Mouse (Mus musculus) embryonic facial prominence, embryonic 11.5 days (tissue): Measurements from ENCODE around the gene Rplp2. TPM values are rescaled to one million over a fixed set of nuclear protein-coding genes. Genes with fewer than 3 reads are reported as not detected.

Experiments used
- ATAC-seq: fragments of 200-750 bp; cut with Nextera tagmentation; replicated peaks from 2 replicates; pipeline ENCODE4 v1.8.0; 2017; ENCODE audit warnings: low read depth; ENCODE audit not compliant: insufficient number of reproducible peaks, low FRiP score, low TSS enrichment
- DNase-seq: peaks from one replicate; pipeline ENCODE4 v3.0.0-alpha.2; 2015; ENCODE audit warnings: low spot score
- H3K27ac ChIP-seq: fragments of 300-500 bp; sonication (generic); replicated peaks from 2 replicates; pipeline ENCODE4 v1.5.1; 2014; ENCODE audit warnings: mild to moderate bottlenecking, low read depth, low read length, control low read depth
- H3K27me3 ChIP-seq: fragments of 300-500 bp; sonication (generic); 2 replicates; pipeline ENCODE4 v1.6.1; 2014; ENCODE audit warnings: mild to moderate bottlenecking, low read length, moderate library complexity, mixed read lengths; ENCODE audit not compliant: control insufficient read depth, insufficient read depth
- H3K36me3 ChIP-seq: fragments of 300-500 bp; sonication (generic); replicated peaks from 2 replicates; pipeline ENCODE4 v1.6.1; 2014; ENCODE audit warnings: low read depth, mild to moderate bottlenecking, low read length, moderate library complexity, mixed read lengths; ENCODE audit not compliant: control insufficient read depth, insufficient read depth
- H3K4me1 ChIP-seq: fragments of 300-500 bp; sonication (generic); 2 replicates; pipeline ENCODE4 v1.6.1; 2014; ENCODE audit warnings: low read length, mixed read lengths; ENCODE audit not compliant: control insufficient read depth, insufficient read depth
- H3K4me2 ChIP-seq: fragments of 300-500 bp; sonication (generic); 2 replicates; pipeline ENCODE4 v1.6.1; 2014; ENCODE audit warnings: low read depth, mild to moderate bottlenecking, control low read depth, low read length, moderate library complexity
- H3K4me3 ChIP-seq: fragments of 300-500 bp; sonication (generic); 2 replicates; pipeline ENCODE4 v1.5.1; 2014; ENCODE audit warnings: low read depth, low read length, control low read depth
- H3K9ac ChIP-seq: fragments of 300-500 bp; sonication (generic); replicated peaks from 2 replicates; pipeline ENCODE4 v1.6.1; 2014; ENCODE audit warnings: mild to moderate bottlenecking, control low read depth, low read length
- H3K9me3 ChIP-seq: fragments of 300-500 bp; sonication (generic); replicated peaks from 2 replicates; pipeline ENCODE4 v1.6.1; 2016; ENCODE audit warnings: mild to moderate bottlenecking, low read length, inconsistent platforms, mixed read lengths; ENCODE audit not compliant: control insufficient read depth
- WGBS: fragments of 180-500 bp; shearing (Covaris S2); extraction: QIAGEN DNeasy Blood & Tissue Kit; methylation state at CpG from one replicate; pipeline ENCODE4 v1.1.7; 2014; 5-methylcytosine and 5-hydroxymethylcytosine counted together
- polyA plus RNA-seq: library from polyadenylated mRNA; unstranded; fragments of >200 nt; fragmentation: Nextera tagmentation; extraction: Ambion mirVana; gene quantifications from 2 replicates; pipeline ENCODE4 v1.2.1, GENCODE M21; 2014

The Rplp2 gene
- polyA plus RNA-seq, 1 experiment from 2014 or later = 1,064 TPM

DNA sequence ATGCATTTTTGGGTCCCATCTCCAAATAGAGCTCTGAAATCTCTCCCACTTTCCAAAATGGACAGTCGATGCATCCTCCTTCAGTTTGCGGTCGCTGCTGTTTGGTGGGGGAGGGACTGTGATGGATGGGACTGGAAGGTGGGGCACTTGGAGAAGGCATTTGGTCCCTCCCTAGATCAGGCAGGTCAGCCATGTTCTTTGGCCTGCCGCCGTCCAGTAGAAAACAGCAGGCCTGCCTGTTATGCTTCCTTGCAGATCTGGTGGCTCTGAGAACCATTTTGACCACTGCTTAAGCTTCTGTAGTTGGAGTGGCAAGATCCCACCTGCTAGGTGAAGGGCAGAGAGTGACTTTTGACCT, 21.0 kb downstream of the Rplp2 start:
- peak overlapping the region; percentile 80 for H3K9ac ChIP-seq
- H3K27ac ChIP-seq = peak overlapping the region; percentile 67
- peak overlapping the region; percentile 67 for H3K4me3 ChIP-seq
- peak overlapping the region; percentile 74 for H3K4me2 ChIP-seq
- H3K9me3 ChIP-seq = no peaks in the 10 kb centered on the region
- H3K4me1 ChIP-seq = peaks cover 27% of the 10 kb centered on the region
- H3K27me3 ChIP-seq = peaks cover 24% of the 10 kb centered on the region
- DNase-seq (no peak), ATAC-seq (no peak)
- 21% methylated on average over 5 of the region's 5 CpGs for WGBS
- H3K36me3 ChIP-seq = peaks cover 7% of the 10 kb centered on the region; the same call in 1 of the 2 replicates

DNA sequence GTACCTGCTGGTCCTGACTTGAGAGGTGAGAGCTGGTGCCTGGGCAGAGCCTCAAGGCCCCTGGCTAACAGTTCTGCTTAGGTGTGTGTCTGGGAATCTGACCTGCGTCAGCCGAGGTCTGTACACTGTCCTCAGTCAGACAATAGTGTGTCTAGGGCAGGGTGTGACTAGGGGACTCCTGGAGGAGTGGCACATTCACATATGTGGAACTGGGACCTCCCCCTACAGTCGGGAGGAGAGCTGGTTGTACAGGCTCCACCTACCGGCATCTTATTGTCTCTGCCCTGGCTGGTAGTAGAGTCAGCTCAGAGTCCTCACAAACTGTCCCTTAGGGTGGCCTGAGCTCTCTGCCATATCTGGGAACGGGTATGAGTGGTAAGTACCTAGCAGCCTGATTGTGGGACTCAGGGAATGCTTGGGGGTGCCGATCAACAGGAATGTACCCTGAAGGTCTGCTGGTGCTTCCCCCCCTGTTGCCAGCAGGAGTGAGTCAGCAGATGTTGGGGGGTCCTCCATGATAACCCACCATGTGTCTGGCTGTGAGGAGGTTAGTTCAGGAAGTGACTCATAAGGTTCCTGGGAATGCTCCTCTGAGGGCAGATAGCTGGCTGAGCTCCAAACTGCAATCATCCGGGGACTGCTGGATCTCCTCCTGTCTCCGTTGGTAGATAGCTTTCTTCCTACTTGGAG, 21.5 kb downstream of the Rplp2 start:
- peak; percentile 79 for ATAC-seq
- H3K36me3 ChIP-seq = peaks cover 7% of the 10 kb centered on the region; the same call in 1 of the 2 replicates
- H3K27ac ChIP-seq = peak overlapping the region; percentile 67
- H3K9me3 ChIP-seq = no peaks in the 10 kb centered on the region
- 20% methylated on average over 8 of the region's 8 CpGs for WGBS
- peak overlapping the region; percentile 74 for H3K4me2 ChIP-seq
- peak overlapping the region; percentile 80 for H3K9ac ChIP-seq
- H3K27me3 ChIP-seq = peaks cover 19% of the 10 kb centered on the region
- peak overlapping the region; percentile 67 for H3K4me3 ChIP-seq
- peak; percentile 78 for DNase-seq
- peaks cover 26% of the 10 kb centered on the region for H3K4me1 ChIP-seq

DNA sequence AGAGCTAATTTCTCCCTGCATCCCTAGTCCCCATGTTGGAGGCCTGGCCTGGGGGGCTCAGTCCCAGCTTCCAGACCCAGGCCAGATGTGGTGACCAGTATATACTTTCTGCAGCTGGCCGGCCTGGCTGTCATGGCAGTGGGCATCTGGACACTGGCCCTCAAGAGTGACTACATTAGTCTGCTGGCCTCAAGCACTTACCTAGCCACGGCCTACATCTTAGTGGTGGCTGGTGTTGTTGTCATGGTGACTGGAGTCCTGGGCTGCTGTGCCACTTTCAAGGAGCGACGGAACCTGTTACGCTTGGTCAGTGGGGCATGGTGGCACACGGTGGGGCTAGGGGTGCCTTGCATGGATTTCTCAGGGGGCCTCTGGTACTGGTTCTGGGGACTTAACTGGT, 22.2 kb downstream of the Rplp2 start:
- peaks cover 25% of the 10 kb centered on the region for H3K4me1 ChIP-seq
- H3K9me3 ChIP-seq = no peaks in the 10 kb centered on the region
- DNase-seq (no peak), ATAC-seq (no peak)
- peak overlapping the region; percentile 67 for H3K4me3 ChIP-seq
- peak overlapping the region; percentile 53 for H3K9ac ChIP-seq
- 90% methylated on average over 6 of the region's 6 CpGs for WGBS
- H3K27me3 ChIP-seq = peaks cover 12% of the 10 kb centered on the region
- no peak overlapping the region for H3K27ac ChIP-seq
- peak overlapping the region; percentile 74 for H3K4me2 ChIP-seq
- H3K36me3 ChIP-seq = peaks cover 7% of the 10 kb centered on the region; the same call in 1 of the 2 replicates

DNA sequence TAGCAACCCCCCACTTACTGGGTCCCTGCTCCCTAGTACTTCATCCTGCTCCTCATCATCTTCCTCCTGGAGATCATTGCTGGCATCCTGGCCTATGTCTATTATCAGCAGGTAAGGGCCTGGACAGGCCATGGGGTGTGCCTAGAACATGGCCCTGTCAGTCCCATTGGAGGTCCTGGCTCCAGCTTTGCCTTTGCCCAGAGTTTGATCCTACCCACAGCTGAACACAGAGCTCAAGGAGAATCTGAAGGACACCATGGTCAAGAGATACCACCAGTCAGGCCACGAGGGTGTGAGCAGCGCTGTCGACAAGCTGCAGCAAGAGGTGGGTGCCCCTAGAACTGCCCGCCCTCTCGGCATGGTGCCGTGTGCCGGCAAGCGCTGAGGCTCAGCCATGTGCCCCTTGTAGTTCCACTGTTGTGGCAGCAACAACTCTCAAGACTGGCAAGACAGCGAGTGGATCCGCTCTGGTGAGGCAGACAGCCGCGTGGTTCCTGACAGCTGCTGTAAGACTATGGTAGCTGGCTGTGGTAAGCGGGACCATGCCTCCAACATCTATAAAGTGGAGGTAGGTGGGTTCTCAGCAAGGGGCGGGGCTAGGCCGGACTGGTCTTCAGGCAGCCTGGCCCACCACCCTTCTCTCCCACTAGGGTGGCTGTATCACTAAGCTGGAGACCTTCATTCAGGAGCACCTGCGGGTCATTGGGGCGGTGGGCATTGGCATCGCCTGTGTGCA, 22.9 kb downstream of the Rplp2 start:
- DNase-seq = no peak
- Histone ChIP-seq H3K9me3 (no peaks in the 10 kb centered on the region), H3K27me3 (peaks cover 6% of the 10 kb centered on the region), H3K9ac (no peak overlapping the region), H3K36me3 (peaks cover 7% of the 10 kb centered on the region; the same call in 1 of the 2 replicates), H3K4me3 (no peak overlapping the region), H3K4me1 (peaks cover 20% of the 10 kb centered on the region), H3K4me2 (no peak overlapping the region), H3K27ac (no peak overlapping the region)
- WGBS = 90% methylated on average over 18 of the region's 18 CpGs
- no peak for ATAC-seq

DNA sequence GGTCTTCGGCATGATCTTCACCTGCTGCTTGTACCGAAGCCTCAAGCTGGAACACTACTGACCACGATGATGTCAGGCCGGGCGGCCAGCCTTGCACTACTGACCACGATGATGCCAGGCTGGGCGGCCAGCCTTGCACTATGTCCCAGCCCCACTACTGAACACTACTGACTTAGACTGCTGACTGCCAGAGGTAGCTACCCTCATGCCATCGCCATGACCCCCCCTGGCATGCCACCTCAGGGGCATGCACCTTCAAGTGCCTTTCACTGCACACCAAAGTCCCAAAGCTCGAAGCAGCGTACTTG, 23.4 kb downstream of the Rplp2 start:
- Histone ChIP-seq H3K27ac (no peak overlapping the region), H3K9me3 (no peaks in the 10 kb centered on the region), H3K4me2 (no peak overlapping the region), H3K9ac (no peak overlapping the region), H3K4me3 (no peak overlapping the region), H3K4me1 (peaks cover 17% of the 10 kb centered on the region), H3K27me3 (peaks cover 3% of the 10 kb centered on the region; the same call in 1 of the 2 replicates), H3K36me3 (peaks cover 7% of the 10 kb centered on the region; the same call in 1 of the 2 replicates)
- 96% methylated on average over 10 of the region's 10 CpGs for WGBS
- DNase-seq (no peak), ATAC-seq (no peak)

DNA sequence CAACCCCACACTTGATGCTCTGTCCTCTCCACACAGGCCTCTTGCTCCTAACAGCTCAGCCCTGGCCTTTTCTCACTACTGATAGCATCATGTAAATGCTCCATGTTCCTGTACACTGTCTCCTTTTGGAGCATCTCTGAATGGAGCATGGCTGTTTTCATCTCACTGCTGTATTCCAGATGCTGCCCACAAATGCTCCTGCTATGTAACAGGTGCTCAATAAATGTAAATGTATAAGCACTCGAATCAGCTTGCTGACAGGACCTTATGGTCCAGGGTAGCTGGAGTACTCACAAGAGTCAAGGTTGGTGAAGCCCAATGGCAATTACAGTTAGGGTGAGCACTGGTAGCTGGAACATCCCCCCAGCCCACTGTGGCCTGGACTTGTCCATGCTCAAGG, 24.1 kb downstream of the Rplp2 start:
- Histone ChIP-seq H3K9me3 (no peaks in the 10 kb centered on the region), H3K4me2 (no peak overlapping the region), H3K27me3 (no peaks in the 10 kb centered on the region), H3K36me3 (peaks cover 7% of the 10 kb centered on the region; the same call in 1 of the 2 replicates), H3K27ac (no peak overlapping the region), H3K4me1 (peaks cover 18% of the 10 kb centered on the region), H3K9ac (no peak overlapping the region), H3K4me3 (no peak overlapping the region)
- no peak for ATAC-seq
- no peak for DNase-seq
- 85% methylated on average over 1 of the region's 1 CpGs for WGBS

DNA sequence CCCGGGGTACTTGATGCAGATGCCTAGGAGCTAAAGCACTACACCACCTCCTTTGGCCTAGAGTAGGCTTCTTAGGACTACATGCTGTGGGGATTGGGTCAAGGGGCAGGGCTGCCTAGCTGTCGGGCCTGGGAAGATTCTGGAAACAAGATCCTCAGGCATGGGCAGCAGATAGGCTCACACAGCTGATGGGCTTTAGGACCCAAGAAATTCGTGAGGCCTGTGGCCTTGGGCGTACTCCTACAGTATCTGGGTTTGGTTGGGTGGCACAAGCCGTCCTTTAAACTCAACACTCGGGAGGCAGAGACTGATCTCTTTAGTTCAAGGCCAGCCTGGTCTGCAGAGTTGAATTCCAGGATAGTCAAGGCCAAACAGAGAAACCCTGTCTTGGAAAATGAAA, 25.1 kb downstream of the Rplp2 start:
- Histone ChIP-seq H3K36me3 (peaks cover 7% of the 10 kb centered on the region; the same call in 1 of the 2 replicates), H3K9ac (no peak overlapping the region), H3K27ac (no peak overlapping the region), H3K4me1 (peaks cover 19% of the 10 kb centered on the region), H3K4me2 (no peak overlapping the region), H3K9me3 (no peaks in the 10 kb centered on the region), H3K4me3 (no peak overlapping the region), H3K27me3 (no peaks in the 10 kb centered on the region)
- WGBS = 82% methylated on average over 6 of the region's 6 CpGs
- no peak for ATAC-seq
- DNase-seq = no peak

DNA sequence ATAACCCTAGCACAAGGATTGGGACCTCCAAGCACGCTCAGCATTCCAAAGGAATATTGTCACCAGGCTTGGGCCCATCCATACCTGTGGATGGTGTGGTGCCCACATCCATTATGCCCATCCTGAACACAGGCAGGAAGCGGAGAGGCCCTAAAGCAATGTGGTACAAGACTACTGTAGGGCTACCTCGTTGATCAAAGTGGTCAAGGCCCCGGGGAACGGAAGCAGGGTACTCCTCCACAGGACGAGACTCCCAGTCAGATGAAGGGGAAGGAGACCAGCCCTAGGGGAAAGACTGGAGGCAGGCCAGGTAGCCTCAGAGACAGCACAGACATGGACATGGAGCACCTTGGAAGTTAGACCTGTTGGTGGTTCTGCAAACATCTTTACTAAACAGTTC, 25.6 kb downstream of the Rplp2 start:
- Histone ChIP-seq H3K27me3 (no peaks in the 10 kb centered on the region), H3K4me3 (no peak overlapping the region), H3K4me2 (no peak overlapping the region), H3K9ac (no peak overlapping the region), H3K4me1 (peaks cover 19% of the 10 kb centered on the region), H3K9me3 (no peaks in the 10 kb centered on the region), H3K27ac (no peak overlapping the region), H3K36me3 (peaks cover 7% of the 10 kb centered on the region; the same call in 1 of the 2 replicates)
- DNase-seq (no peak), ATAC-seq (no peak)
- WGBS = 86% methylated on average over 6 of the region's 6 CpGs
